Mouse (Mus musculus) induced T-regulatory cell, adult 2 months (primary cell): ENCODE measurements at regions not wholly inside any gene's neighbourhood (a gene's known extent, or its start where the extent isn't known, plus 50 kb on each side); places are given as distances from the start of the nearest gene placed in this dataset.

Experiments used
- DNase-seq: peaks from one replicate; pipeline ENCODE4 v3.0.0-alpha.2; 2012; ENCODE audit warnings: low read depth

GRCm38 (mm10) chr10:25118674-25119670 lies 188.7 kb downstream of the Akap7 start:
- peak; percentile 63 for DNase-seq

- no peak for DNase-seq
Observed at GRCm38 (mm10) chr10:25114316-25114715, 187.0 kb upstream of the Arg1 start.

GRCm38 (mm10) chr10:25112449-25113171 lies 185.3 kb upstream of the Arg1 start:
- DNase-seq, result no peak

- DNase-seq, result no peak
Observed at GRCm38 (mm10) chr10:25111636-25112422, 184.5 kb upstream of the Arg1 start.

- DNase-seq, result no peak
Observed at GRCm38 (mm10) chr10:25111181-25111580, 183.9 kb upstream of the Arg1 start.

GRCm38 (mm10) chr10:25098070-25098469 lies 170.8 kb upstream of the Arg1 start:
- no peak for DNase-seq

- DNase-seq, result no peak
Observed at GRCm38 (mm10) chr10:25089705-25090386, 162.6 kb upstream of the Arg1 start.

GRCm38 (mm10) chr10:25086745-25087144 lies 159.5 kb upstream of the Arg1 start:
- DNase-seq, result no peak

GRCm38 (mm10) chr10:25082930-25083329 lies 155.6 kb upstream of the Arg1 start:
- DNase-seq, result no peak

- DNase-seq, result no peak
Observed at GRCm38 (mm10) chr10:25072617-25073016, 145.3 kb upstream of the Arg1 start.

GRCm38 (mm10) chr10:25068301-25068700 lies 141.0 kb upstream of the Arg1 start:
- no peak for DNase-seq

GRCm38 (mm10) chr10:25064701-25065362 lies 137.5 kb upstream of the Arg1 start:
- no peak for DNase-seq

GRCm38 (mm10) chr10:25061402-25062055 lies 134.2 kb upstream of the Arg1 start:
- DNase-seq, result no peak

GRCm38 (mm10) chr10:25058694-25059093 lies 131.4 kb upstream of the Arg1 start:
- peak; percentile 34 for DNase-seq

- no peak for DNase-seq
Observed at GRCm38 (mm10) chr10:25051998-25052397, 124.7 kb upstream of the Arg1 start.

GRCm38 (mm10) chr10:25051368-25051874 lies 124.1 kb upstream of the Arg1 start:
- no peak for DNase-seq

GRCm38 (mm10) chr10:25041221-25041620 lies 113.9 kb upstream of the Arg1 start:
- DNase-seq, result no peak

- no peak for DNase-seq
Observed at GRCm38 (mm10) chr10:25039926-25040325, 112.6 kb upstream of the Arg1 start.

GRCm38 (mm10) chr10:25036928-25037327 lies 109.6 kb upstream of the Arg1 start:
- peak; percentile 36 for DNase-seq

- DNase-seq, result no peak
Observed at GRCm38 (mm10) chr10:25035363-25035762, 108.1 kb upstream of the Arg1 start.
